Mouse (Mus musculus) T-helper 17 cell (primary cell): ENCODE measurements at regions not wholly inside any gene's neighbourhood (a gene's known extent, or its start where the extent isn't known, plus 50 kb on each side); places are given as distances from the start of the nearest gene placed in this dataset.

ENCODE experiments used
- in situ Hi-C, 2 experiments: fragments of 300-600 bp; cut with MboI, MseI; formaldehyde crosslinking; loops; 1 replicate in 1 of 2; 2 replicates in 1 of 2; pipeline ENCODE4 v1.15.1; 2025; ENCODE audit warnings: high pct_unique_total_duplicates in 2 of 2

- in situ Hi-C loops, result no loop called here
Observed at GRCm38 (mm10) chr4:45588322-45588721, 56.1 kb upstream of the Shb start.

DNA sequence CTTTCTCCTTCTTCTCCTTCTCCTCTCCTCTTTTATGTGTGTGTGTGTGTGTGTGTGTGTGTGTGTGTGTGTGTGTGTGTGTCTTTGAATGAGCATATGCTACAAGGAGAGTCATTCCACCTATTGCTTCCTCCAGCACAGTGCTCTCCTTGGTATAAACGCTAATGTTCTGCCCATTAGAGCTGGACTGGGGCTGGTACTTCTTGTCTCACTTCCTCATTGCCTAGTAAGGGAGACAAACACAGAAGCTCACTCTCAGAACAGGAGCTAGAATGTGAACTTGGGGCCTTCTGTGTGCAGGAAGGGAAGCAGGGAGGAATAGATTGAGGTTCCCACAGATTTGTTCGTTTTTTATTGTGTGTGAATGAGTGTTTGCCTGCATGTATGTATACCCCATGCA lies 54.9 kb upstream of the Shb start:
- in situ Hi-C loops, result no loop called here

- in situ Hi-C loops, result no loop called here
Observed at GRCm38 (mm10) chr4:45586310-45586709, 54.0 kb upstream of the Shb start.

- in situ Hi-C loops, result no loop called here
Observed at GRCm38 (mm10) chr4:45585188-45585820, 53.0 kb upstream of the Shb start.

- in situ Hi-C loops, result no loop called here
Observed at GRCm38 (mm10) chr4:45583966-45584365, 51.7 kb upstream of the Shb start.

GRCm38 (mm10) chr4:45582496-45582895 lies 50.2 kb upstream of the Shb start:
- in situ Hi-C loops, result no loop called here
